Mouse (Mus musculus): Measurements from ENCODE around the gene Pla2g5.
A peak's percentile ranks its signal among the peaks of the same experiment; 100 is the strongest.
"Not testable (repeated sequence)": the region's sequence is repeated elsewhere in the genome, so short reads cannot be mapped to it uniquely, and the experiment has no call there.

Gene Pla2g5

DNA sequence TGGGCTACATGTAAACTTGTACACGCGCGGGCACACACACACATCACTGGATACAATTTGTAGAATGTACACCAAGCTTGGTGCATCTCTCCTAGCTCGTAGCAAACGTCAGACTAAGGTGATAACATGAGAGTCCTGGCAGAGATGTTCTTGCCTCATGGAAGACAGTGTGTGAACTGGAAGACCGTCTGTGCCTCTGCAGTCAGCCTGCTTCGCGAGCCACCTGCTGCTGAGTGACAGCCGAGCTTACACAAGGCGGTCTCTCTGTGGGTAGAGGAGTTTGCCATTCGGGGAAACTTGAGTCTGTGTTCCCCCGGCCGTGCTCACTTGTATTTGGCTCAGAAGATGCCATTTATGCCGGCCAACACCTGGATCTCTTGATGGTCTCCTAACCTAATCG is 4.8 kb downstream of the Pla2g5 start:
- peak in 1 of 2 experiments; percentile 64 for DNase-seq (ENCODE audit: low spot score in 2 of 2)

DNA sequence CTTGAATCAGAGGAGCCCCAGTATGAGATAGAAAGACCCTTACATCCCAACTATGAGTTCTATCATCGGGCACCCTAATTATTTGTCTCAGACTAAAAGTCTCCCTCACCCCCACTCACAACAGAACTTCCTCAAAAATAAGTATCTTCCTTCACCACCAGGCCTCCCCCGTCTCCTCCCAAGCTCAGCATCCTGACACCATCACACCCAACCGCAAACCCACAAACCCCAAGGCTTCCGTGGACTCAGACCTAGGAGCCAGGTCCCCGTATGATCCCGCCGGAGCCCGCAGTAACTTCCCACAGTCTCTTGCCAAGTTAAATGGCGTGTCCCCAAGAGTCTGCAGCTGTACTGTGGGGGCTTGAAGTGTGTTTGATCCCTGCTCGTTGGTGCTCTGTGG is 5.7 kb downstream of the Pla2g5 start:
- DNase-seq (ENCODE audit: low spot score in 2 of 2), result no peak

DNA sequence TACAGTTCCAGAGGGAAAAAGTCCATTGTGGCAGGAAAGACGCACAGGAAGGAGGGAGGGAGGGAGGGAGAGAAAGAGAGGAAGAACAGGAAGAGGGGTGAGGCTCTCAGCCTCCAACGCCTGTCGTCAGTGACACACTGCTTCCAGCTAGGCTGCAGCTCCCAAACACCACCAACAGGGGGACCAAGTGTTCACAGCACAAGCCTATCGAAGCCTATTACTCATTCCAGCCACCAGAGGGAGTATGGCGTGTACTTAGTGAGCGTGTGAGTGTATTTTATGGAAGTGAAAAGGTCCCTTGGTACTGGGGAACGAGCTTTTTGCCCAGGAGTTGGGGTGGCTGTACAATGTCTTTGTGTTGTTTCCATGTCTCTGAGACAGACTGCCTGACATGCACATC is 6.8 kb downstream of the Pla2g5 start:
- peak in 1 of 2 experiments; percentile 74 for DNase-seq (ENCODE audit: low spot score in 2 of 2)

DNA sequence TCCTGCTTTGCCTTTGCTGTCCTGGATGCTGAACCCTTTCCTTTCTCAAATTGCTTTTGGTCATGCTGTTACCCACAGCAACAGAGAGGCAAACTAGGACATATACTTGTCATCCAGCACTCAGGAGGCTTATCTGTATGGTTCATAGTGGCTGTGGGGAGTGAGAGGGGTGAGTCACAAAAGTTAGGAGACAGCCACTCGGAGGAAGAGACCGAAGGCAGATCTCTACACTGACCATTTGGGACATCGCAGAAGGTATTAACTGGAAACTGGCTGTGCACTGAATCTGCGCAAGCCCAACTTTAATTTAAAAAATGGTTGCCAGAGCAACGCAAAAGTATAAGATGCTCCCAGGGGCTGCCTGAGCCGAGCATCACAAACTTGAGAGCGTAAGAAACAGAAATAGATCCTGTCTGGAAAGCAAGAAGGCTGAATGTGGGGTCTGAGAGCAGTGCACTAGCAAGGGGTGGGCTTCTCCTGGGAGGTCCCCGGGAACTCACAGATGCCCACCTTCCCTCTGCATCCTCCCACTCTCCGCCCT is 8.1 kb downstream of the Pla2g5 start:
- peak in 1 of 2 experiments; percentile 51 for DNase-seq (ENCODE audit: low spot score in 2 of 2)

DNA sequence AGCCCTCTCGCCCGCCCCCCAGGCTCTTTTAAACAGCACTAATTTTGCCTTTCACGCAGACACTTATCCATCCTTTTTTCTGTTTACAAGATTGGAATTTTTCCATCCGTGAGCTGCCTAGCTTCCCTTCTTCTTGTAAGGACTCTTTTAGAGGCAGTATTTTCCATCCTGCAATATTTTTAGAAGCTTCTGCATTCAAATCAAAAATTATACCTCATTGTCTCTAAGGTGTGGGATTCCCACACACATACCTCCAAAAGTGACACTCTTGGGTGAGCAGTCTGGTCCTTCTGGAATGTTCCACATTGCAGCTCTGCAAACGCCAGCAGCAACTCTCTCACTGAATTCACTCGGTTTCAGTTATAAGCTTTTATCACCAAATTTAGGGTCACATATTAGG is 10.3 kb downstream of the Pla2g5 start:
- no peak for DNase-seq (ENCODE audit: low spot score in 2 of 2)

DNA sequence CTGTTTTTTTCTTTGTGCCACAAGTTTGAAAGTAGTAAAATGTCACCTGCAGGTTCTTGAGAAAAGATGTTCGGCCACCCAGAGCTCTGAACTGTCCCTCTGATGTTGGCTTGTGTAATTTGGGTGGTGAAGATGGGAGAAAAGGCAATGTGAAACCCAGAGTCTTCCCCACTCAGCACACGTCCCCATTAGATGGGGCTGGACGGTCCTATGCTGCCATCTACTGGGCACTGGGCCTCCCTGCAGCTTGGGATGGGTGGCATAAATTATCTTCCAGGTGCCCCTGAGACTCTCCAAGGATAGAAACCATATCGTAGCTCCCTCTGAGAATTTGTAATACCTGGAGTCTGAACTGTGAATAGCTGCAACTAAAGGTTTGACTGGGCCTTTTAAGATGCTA is 11.8 kb downstream of the Pla2g5 start:
- peak; percentile 85 to 88 for DNase-seq (ENCODE audit: low spot score in 2 of 2)

DNA sequence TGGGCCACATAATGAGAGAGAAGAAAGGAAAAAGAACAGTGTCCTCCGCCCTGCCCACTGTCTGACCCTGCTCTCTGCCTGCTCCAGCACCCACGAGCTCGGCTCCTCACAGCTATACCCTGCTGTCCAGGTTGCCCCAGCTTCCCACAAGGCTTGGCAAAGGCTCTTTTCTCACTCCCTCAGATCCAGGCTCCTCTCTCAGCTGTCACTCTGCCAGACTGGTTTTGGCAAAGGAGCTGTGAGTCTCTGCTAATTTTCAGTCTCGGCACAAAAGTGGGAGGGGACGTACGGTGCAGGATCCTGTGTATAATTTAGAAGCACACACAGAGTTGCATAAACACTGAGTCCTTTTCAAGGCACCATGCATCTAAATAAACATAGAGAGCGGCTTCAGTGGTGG is 21.9 kb downstream of the Pla2g5 start:
- peak; percentile 86 to 93 for DNase-seq (ENCODE audit: low spot score in 2 of 2)

DNA sequence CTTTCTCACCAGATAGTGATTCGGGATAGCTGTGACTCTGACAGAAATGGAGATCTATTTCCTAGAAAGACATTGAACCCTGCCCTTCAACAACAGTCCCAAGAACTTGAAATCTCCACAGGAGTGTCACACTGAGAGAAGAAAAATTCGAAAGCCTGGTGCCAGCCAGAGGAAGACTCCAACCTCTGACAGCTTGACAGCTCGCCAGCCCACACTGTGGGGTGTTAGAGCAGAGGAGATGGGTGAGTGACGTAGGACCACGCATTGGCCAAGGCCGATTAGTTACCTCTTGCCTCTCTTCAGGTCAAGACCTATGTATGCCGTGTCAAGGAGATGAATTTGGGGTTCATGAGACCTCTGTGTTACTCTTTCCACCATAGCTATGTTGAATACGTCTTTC is 22.6 kb downstream of the Pla2g5 start:
- no peak for DNase-seq (ENCODE audit: low spot score in 2 of 2)

DNA sequence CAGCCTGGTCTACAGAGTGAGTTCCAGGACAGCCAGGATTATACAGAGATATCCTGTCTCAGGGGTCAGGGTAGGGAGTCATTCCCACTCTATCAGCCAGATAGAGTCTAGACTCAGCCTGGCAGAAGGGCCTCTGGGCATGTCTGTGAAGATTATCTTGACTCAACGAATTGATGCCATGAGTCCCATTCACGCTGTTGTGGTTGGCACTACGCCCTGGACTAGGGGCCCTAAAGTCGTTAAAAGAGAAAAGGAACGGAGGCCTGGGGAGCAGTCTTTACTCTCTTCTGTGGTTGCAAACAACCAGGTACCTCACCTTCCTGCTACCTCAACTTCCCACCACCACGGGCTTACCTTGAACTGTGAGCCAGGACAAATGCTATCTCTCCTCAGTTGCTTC is 23.5 kb downstream of the Pla2g5 start:
- DNase-seq (ENCODE audit: low spot score in 2 of 2), result no peak

DNA sequence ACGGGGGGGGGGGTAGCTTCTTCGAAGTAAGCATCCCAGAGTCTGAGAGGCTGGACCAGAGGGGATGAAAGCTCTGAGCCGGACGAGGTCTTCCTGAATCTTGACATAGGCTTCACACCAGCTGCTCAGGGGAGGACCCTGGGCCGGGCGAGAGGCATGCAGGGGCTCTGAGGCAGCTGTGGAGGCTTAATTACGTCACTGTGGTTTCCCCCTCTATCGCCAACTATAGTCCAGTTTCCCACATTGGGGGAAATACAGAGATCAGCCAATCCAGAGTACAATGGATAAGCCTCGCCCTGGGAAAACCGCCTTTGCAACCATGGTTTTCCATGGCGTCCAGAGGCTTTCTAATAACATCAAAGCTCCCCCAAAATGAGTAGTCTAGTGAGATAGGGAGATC is 36.1 kb downstream of the Pla2g5 start:
- no peak for DNase-seq (ENCODE audit: low spot score in 2 of 2)

DNA sequence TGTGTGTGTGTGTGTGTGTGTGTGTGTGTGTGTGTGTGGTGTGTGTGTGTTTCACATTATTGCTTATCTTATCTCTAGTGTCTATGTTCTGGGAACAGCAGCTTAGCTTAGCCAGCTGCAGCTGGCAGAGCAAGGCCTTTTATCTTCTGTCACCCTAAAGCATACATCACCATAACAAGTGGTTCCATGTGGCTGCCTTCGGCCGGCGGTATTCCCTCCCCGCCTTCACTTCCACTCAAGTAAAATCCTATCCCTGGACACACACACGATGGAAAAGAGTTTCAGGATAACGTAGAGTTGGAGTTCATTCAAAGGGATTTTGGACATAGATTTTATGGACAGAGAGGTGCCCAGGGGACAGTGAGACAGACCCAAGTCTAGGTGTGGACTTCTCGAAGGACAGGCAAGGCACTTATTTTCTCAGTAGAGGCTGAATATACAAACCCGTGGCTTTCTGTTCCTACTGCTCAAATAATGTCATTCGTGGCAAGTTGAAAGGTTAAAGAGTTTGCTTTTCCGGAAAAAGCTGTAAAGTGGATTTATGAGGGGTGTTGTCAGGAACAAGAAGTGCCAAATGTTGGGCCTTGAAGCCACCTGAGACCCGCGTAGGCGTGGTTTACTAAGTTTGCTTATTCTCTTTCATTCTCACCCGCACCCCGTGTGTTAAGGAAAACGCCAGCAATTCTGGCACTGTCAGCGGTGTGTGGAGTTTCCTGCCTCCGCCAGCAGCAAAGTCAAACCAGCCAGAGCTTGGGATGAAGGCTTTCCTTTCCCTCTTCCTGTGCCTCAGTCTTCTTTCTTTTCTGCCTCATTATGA is 37.3 kb downstream of the Pla2g5 start:
- no peak for DNase-seq (ENCODE audit: low spot score in 2 of 2)

DNA sequence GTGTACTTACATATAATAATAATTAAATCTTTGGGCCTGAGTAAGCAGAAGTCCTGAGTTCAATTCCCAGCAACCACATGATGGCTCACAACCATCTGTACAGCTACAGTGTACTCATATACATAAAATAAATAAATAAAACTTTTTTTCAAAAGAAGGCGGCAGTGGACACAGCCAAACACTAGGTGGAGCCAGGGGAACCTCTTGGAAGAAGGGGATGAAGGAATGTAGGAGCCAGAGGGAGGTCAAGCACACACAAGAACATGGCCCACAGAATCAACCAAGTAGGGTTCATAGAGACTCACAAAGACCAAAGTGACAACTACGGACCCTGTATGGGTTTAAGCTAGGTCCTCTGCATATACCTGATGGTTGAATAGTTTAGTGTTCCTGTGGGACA is 38.6 kb downstream of the Pla2g5 start:
- no peak for DNase-seq (ENCODE audit: low spot score in 2 of 2)

DNA sequence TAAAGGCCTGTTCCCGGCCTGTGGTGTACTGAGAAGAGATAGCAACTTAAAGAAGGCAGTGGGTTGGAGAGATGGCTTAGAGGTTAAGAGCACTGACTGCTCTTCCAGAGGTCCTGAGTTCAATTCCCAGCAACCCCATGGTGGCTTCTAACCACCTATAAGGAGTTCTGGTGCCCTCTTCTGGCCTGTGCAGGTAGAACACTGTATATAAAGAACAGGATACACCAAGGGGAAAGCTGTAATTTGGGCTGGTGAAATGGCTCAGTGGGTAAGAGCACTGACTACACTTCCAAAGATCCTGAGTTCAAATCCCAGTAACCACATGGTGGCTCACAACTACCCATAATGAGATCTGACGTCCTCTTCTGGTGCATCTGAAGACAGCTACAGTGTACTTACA is 39.1 kb downstream of the Pla2g5 start:
- not testable (repeated sequence) for DNase-seq (ENCODE audit: low spot score in 2 of 2)

DNA sequence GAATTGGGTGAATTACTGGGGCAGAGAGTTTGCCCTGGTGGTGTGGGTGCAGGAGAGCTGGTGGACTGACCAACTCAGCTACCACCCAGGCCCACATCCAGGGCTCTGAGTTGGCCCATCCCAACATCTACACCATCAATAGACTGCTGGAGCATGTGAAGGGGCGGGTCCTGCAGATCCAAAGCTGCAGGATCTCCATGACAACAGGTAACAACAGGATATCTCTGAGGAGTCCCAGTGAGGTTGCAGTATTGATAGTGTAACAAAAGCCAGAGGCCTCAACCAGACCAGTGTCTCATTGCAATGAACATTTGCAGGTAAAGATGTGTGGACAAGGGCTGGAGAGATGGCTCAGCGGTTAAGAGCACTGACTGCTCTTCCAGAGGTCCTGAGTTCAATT is 42.2 kb downstream of the Pla2g5 start:
- no peak for DNase-seq (ENCODE audit: low spot score in 2 of 2)

DNA sequence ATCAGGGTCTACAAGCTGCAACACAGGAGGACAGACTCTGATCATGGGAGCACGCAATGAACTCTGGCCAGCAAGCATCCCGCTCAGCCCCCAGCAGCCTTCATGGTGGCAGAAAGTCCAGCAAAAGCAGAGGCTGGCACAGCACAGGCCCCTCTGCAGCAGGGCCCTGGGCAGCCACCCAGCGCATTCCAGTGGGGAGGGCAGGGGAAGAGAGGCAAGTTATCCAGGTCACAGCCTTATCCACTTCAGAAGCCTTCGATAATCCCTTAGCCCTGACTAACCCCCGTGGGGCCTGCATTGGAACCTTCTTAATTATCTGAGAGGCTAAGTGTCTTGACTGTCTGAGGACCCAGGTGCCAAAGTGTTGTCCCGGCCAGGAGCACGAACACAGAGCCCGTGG is 44.2 kb downstream of the Pla2g5 start:
- DNase-seq (ENCODE audit: low spot score in 2 of 2), result no peak

DNA sequence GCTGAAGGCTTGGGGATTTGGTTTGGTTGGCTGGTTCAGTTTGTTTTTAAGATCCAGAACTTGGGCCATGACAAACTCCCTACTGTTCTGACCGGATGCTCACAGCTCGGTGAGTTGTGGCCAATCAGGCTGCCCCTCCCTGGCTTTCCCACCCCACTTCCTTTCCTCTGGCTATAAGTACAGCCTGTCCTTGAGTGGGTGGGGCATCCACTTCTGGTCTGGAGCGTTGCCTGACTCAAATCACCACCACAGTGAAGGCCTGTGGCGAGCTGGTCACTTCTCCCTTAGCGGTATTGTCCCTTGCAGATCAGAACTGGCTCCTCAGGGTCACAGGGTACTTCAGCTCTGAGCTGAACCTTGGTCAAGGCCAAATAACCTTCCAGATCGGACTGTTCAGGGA is 45.5 kb downstream of the Pla2g5 start:
- DNase-seq (ENCODE audit: low spot score in 2 of 2), result no peak

DNA sequence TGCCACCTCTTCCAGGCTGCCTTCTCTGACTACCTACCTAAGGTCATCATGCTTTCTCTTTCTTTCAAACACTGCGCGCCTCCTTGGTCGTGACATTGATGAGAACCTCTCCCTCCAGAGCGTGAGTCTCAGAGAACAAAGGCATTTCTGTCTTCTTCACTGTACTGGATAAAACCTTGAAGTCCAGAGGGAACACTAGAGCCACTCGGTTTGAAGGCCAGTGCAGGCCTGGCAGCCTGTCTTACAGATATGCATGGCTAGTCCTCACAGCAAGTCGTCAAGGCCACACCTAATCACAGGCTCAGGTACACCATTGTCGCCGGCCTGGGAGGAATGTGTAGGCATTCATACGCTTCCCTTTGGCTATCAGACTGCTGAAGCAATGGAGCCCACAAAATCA is 47.1 kb downstream of the Pla2g5 start:
- no peak for DNase-seq (ENCODE audit: low spot score in 2 of 2)

DNA sequence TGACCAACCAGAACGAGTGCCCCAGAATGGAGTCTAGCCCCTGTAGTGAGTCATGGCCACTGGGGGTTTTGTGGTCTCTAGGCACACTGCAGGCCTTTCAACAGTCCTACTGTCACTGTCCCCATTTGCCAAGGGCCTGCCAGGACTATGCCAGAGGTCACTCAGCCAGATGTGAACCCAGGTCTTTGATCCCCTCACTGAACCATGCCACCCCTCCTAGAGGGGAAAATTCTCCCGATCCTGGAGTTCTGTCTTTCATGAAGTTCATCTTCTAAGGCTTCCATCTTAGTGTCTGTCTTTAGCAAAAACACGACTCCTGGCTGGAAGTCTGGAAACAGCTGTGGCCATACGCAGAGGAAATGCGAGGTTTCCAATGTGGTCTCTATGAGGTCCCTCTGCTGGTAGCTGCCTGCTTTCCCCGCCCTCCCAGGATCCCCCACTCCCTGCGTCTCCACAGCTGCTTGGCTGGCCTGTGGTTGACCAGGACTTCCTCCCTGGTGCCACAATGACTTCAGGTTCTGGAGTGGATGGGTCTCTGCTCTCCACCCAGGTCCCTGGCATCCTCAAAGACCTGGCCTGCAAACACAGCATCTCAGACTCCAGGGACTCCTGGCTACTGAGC is 56.3 kb downstream of the Pla2g5 start:
- no peak for DNase-seq (ENCODE audit: low spot score in 2 of 2)

DNA sequence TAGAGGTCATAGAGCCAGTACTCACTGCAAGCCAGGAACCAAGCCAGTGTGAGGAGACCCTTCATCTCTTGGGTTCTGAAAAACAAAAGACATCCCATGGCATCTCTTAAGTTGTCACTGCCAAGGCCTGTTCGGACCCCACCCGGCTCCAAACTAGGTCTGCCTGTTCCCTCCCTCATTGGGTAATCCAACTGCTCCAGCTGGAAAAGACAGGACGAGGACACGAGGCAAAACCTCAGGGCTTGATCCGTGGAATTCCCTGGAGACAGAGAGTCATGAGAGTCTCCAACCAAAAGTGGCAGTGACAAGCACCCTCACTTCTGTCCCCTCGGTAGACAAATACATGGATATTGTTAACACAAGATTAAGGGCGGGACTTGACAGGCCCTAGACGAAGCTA is 57.1 kb downstream of the Pla2g5 start:
- DNase-seq (ENCODE audit: low spot score in 2 of 2), result no peak

DNA sequence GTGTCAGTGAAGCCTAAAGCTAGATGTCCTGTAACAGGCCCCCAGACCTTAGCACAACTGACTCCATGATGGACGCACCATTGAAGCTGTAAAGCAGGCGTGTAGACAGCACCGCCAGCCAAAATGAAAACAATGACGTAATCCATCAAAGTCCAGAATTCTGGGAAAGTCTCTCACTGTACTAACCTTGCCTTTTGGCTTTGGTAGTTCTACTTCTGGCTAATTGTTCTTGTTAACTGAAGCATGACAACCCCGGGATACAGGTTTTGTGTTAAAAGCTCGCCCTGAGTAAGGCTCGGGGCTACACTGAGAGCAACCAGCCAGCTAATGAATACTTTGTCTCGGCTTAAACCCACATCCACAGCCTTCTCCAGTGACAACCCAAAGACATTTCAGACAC is 58.0 kb downstream of the Pla2g5 start:
- DNase-seq (ENCODE audit: low spot score in 2 of 2), result no peak

DNA sequence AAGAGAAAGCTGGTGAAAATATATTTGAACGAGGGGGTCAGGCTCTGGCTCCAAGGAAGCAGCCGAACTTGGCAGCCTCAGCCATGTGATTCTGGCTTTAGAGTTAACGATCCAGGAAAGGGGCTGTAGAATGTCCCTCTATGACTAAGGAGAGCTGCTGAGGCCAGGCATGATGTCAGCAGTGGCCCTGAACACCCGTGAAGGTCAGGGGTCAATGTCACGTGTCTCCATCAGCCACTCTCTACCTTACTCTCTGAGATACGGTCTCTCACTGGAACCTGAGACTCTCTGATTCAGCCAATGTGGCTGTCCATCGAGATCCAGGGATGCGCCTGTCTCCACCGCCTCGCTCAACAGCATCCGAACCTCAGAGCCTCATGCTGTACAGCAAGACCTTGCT is 60.4 kb downstream of the Pla2g5 start:
- no peak for DNase-seq (ENCODE audit: low spot score in 2 of 2)

DNA sequence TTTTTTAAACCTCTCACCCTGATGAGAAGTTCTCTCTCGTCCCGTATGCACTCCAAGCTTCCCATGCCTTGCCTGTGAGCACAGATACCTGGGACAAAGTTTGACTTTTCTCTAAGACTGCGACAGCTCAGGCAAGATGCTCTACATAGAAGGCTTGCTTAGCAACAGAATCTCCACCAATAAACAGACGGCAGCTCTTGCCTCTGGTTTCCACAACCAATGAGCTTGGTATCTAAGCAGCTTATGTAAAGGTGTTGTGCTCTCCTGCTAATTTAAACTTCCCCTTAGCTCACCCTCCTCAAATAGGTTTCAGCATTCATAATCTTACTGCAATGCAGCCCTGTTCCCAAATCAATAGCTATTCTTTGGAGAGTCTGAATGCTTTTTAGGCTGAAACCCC is 61.7 kb downstream of the Pla2g5 start:
- DNase-seq (ENCODE audit: low spot score in 2 of 2), result peak in 1 of 2 experiments; percentile 77

DNA sequence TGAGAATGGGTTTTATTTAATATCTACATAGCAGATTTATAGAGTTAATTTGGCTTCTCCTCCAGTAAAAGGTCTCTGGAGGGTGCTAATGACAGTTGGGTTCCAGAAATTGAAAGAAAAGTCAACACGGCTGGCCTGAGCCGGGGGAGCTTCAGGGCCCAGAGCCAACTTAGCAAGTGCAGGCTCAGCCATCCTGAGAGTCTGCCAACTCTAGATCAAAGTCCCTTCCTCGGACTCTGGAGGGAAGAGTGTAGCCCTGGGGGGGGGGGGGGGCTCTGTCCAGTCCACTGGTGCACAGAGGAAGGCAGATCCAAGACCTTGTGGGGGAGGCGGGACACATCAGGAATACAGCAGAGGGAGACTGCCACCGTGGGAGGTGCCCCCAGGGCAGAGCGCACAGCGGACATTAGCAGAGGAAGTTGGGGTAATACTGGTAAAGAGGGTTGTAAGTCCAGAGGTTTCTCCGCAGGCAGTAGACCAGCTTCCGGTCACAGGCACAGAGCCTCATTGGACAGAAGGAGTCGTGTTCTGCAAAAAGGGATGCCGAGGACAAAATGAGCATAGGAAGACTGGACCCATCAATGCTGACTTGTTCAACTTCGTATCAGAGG is 63.0 kb downstream of the Pla2g5 start:
- no peak for DNase-seq (ENCODE audit: low spot score in 2 of 2)

Measured in frontal cortex, postnatal 36 days (tissue).